Mouse (Mus musculus) kidney, embryonic 15.5 days (tissue): Measurements from ENCODE around the gene Rbsn. TPM values are rescaled to one million over a fixed set of nuclear protein-coding genes. Genes with fewer than 3 reads are reported as not detected.

Experiments used
- ATAC-seq: fragments of 200-750 bp; cut with Nextera tagmentation; replicated peaks from 2 replicates; pipeline ENCODE4 v1.8.0; 2017; ENCODE audit warnings: moderate TSS enrichment; ENCODE audit not compliant: low FRiP score
- H3K27ac ChIP-seq: fragments of 300-500 bp; sonication (generic); 2 replicates; pipeline ENCODE4 v1.5.1; 2015; ENCODE audit warnings: mild to moderate bottlenecking, inconsistent platforms
- H3K27me3 ChIP-seq: fragments of 300-500 bp; sonication (generic); 2 replicates; pipeline ENCODE4 v1.6.1; 2015; ENCODE audit warnings: inconsistent platforms
- H3K36me3 ChIP-seq: fragments of 300-500 bp; sonication (generic); 2 replicates; pipeline ENCODE4 v1.6.1; 2015; ENCODE audit warnings: inconsistent platforms
- H3K4me1 ChIP-seq: fragments of 300-500 bp; sonication (generic); 2 replicates; pipeline ENCODE4 v1.6.1; 2015; ENCODE audit warnings: inconsistent platforms
- H3K4me2 ChIP-seq: fragments of 300-500 bp; sonication (generic); 2 replicates; pipeline ENCODE4 v1.6.1; 2015; ENCODE audit warnings: moderate library complexity, mild to moderate bottlenecking, inconsistent platforms
- H3K4me3 ChIP-seq: fragments of 300-500 bp; sonication (generic); replicated peaks from 2 replicates; pipeline ENCODE4 v1.5.1; 2015; ENCODE audit warnings: mild to moderate bottlenecking, inconsistent platforms
- H3K9ac ChIP-seq: fragments of 300-500 bp; sonication (generic); 2 replicates; pipeline ENCODE4 v1.6.1; 2015; ENCODE audit warnings: mild to moderate bottlenecking, inconsistent platforms
- H3K9me3 ChIP-seq: fragments of 300-500 bp; sonication (generic); replicated peaks from 2 replicates; pipeline ENCODE4 v1.6.1; 2016; ENCODE audit warnings: inconsistent platforms
- WGBS: fragments of 180-500 bp; shearing (Covaris S2); methylation state at CpG from one replicate; pipeline ENCODE4 v1.1.7; 2015; ENCODE audit warnings: mixed read lengths; 5-methylcytosine and 5-hydroxymethylcytosine counted together
- polyA plus RNA-seq: library from polyadenylated mRNA; unstranded; fragments of >200 nt; fragmentation: Nextera tagmentation; extraction: Ambion mirVana; gene quantifications from 2 replicates; pipeline ENCODE4 v1.2.1, GENCODE M21; 2015

Gene Rbsn
- polyA plus RNA-seq, 1 experiment from 2014 or later: 23.8 TPM

- H3K27ac ChIP-seq: no peak overlapping the region
- no peaks in the 10 kb centered on the region for H3K4me1 ChIP-seq
- no peak overlapping the region for H3K4me3 ChIP-seq
- 96% methylated on average over 3 of the region's 3 CpGs for WGBS
- no peaks in the 10 kb centered on the region for H3K9me3 ChIP-seq
- H3K9ac ChIP-seq: no peak overlapping the region
- H3K27me3 ChIP-seq: no peaks in the 10 kb centered on the region
- peaks cover 100% of the 10 kb centered on the region for H3K36me3 ChIP-seq
- no peak for ATAC-seq
- no peak overlapping the region for H3K4me2 ChIP-seq
Observed at GRCm38 (mm10) chr6:92158801-92159200, 55.9 kb downstream of the Rbsn start.

- no peak overlapping the region for H3K4me3 ChIP-seq
- no peaks in the 10 kb centered on the region for H3K9me3 ChIP-seq
- no peak for ATAC-seq
- peaks cover 95% of the 10 kb centered on the region for H3K36me3 ChIP-seq
- H3K4me1 ChIP-seq: no peaks in the 10 kb centered on the region
- H3K4me2 ChIP-seq: no peak overlapping the region
- WGBS: 54% methylated on average over 1 of the region's 1 CpGs
- no peaks in the 10 kb centered on the region for H3K27me3 ChIP-seq
- no peak overlapping the region for H3K27ac ChIP-seq
- no peak overlapping the region for H3K9ac ChIP-seq
Observed at GRCm38 (mm10) chr6:92153774-92154173, 61.0 kb downstream of the Rbsn start.

- 97% methylated on average over 4 of the region's 4 CpGs for WGBS
- H3K4me2 ChIP-seq: no peak overlapping the region
- no peaks in the 10 kb centered on the region for H3K27me3 ChIP-seq
- no peak for ATAC-seq
- H3K9me3 ChIP-seq: no peaks in the 10 kb centered on the region
- H3K27ac ChIP-seq: no peak overlapping the region
- peaks cover 62% of the 10 kb centered on the region for H3K36me3 ChIP-seq
- H3K4me1 ChIP-seq: no peaks in the 10 kb centered on the region
- no peak overlapping the region for H3K9ac ChIP-seq
- H3K4me3 ChIP-seq: no peak overlapping the region
Observed at GRCm38 (mm10) chr6:92145881-92146280, 68.8 kb downstream of the Rbsn start.

Other genes with a start within 250 kb of the Rbsn start
- 18.1 and 18.7 TPM in 2 replicates for gene Fgd5, start 236.0 kb downstream of the Rbsn start, polyA plus RNA-seq
- gene Nr2c2, start 123.5 kb downstream of the Rbsn start, polyA plus RNA-seq: 18.8 and 19.8 TPM in 2 replicates
- 95.0 and 97.5 TPM in 2 replicates for gene Mrps25, start 30.9 kb downstream of the Rbsn start, polyA plus RNA-seq
- 5.0 and 6.7 TPM in 2 replicates for gene Trh, start 29.7 kb upstream of the Rbsn start, polyA plus RNA-seq